Mouse (Mus musculus) kidney, postnatal 14 days (tissue): Measurements from ENCODE around the gene Dek.

ENCODE experiments used
- DNase-seq: peaks from one replicate; pipeline ENCODE4 v3.0.0; 2022; ENCODE audit warnings: mixed read lengths

The Dek gene

DNA sequence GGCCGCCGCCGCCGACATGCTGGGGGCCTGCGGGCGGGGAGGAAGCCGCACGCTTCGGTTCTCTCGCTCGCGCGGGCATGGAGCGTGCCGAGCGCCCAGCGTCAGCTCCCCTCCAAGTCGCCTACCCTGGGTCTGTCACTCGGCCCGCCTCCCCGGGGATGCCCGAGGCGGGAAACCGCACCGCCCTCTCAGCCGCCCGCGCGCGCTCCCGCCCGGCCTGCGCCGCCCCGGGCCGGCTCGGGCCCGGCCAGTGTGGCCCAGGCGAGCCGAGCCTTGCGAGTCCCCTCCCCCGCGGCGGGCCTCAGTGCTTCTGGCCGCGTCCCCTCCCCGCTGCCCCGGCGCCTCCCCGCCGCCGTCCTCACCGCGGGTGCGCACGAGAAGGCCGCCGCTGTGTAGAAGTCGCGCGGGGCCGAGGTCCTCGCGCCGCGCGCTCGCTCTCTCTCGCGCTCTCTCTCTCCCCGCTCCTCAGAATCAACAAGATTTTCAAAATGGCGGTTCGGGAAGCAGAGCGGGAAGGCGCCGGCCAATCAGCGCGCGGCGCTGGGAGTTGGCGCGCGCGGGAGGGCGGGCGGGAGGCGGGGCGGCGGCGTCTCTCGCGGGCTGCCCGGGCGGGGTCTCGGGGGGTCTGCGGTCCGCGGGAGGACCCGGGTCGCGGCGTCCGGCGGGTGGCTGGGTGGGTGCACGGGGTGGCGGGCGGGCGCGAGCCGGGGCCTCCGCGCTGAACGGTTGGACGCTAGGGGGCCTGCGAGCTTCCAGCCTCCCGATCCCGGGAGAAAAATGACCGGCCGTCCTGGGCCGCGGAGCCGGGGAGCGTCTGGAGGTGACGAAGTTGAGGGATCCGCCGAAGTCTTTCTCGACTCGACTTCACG is at the start of gene Dek:
TSS of gene Dek (minus strand) at position 491 of the 869 bp plus-strand sequence.
- DNase-seq, result peak; percentile 93

DNA sequence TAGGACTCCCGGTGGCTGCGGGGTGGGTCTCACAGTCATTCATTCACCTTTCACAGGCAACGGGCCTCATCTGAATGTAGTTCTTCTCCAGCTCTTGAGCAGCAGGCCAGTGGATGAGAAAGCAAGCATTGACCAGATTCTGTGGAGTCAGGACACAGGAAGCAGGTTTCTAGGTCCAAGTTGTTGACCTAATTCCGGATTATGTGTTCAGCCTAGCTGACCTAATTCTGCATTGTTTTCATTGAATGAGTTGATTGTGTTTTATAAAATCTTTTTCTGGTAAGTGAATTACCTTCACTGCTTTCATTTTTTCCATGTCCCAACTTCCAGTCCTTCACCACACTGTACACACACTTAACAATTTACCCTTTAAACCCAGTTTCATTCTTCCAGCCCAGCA is 48.9 kb upstream of the Dek start:
- no peak for DNase-seq

DNA sequence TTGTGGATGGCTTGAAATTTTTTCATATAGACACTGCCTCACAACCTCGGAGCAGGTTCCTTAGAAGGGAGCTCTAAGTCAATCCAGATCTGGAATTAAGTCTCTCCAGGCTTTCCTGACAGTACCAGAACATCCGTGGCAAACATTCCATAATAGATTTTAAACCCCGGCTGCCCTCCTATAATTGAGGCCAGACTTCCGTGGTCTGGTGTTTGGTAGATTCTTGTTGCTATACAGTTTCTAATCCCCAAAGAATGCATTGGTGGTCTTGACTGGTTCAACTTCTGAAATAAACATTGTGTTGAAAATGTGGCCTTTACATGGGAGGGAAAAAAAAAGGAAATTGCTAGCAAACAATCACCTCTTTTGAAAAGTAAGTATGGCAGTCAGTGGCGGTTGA is 47.2 kb upstream of the Dek start:
- no peak for DNase-seq

DNA sequence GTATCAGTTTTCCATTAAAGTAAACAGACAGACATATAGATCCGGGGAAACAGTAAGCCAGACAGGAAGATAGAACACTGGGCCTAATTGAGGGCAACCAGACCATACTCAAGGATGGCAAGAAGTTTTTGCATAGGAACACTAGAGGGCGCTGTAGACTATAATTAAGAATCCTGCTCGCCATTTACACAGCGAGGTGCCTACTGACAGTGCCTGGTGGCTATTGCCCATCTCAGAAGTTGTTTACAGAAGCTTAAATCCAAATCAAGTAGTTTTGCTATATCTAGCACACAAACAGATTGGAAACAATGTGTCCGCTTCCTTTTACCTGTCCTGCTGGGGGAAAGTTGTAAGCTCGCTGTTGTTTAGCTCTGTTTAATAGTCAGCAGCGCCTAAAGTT is 46.4 kb upstream of the Dek start:
- peak; percentile 49 for DNase-seq

DNA sequence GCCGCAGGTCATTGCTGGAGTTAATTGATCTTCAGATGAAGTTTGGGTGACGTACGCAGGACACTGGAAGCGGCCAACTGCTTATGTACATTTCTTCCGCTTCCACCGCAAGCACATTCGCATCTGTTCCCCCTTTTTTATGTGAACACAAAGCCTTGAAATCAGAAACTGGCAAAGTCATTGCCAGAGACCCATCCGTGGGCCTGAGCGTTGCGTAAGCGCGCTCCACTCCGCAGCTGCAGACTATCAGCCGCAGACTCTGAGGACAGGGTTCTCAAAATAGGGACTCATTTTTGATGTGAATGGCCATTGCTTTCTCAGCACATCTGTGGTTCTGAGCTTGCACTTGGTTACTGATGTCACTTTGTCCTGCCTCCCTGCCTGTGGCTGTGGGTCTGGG is 45.1 kb upstream of the Dek start:
- no peak for DNase-seq

DNA sequence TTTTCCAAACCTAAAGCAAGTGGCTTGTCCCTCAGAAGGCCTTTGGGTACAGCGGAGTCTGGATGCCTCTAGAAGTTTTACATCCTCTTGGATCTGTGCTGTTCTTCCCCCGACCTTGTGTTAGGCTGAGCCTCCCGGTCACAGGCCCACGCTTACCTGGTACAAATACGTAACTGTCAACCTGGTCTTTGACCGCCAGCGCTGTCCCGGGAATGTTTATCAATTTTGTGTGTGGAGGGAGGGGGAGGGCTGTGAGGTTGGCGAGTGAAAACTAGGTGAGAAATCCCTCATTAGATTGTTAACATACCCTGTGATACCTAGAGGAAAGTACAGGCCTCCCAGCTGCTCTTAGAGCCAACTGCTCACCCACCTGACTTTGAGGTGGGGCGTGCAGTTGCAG is 44.0 kb upstream of the Dek start:
- no peak for DNase-seq

DNA sequence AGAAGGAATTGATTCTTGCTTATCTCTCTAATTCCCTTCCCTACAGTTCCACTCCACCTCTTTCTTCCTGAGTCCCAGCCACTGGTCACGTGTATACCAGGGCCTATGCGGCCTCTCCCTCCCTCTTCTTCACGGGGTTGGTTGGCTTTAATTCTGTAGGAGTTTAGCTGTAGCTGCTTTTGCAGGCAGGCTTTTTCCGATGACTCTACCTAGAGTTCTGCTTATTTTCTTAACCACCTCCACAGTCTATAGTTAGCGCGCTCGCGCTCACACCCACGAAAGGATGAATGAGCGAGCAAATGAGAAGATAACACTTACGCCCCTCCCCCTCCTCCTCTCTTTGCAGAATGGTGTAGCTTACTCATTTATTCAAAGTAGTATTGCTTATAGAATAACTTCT is 42.6 kb upstream of the Dek start:
- no peak for DNase-seq

DNA sequence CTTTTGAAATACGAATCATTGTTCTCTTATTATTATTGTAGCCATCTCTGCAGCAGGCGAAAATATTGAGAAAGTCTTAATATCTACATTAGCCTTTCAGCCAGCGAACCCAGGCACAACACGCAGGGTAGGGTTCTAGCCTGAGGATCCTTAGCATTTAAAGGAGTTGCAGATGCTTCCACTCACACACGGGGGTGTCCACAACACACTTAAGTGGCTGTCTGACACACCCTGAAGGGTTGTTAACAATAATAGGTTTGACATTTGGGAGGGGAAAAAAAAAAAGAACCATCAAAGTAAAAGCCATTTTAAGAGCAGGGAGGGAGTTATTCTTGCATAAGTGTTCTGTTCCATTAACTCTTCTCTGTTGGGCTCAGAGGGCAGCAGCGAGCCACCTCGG is 40.4 kb upstream of the Dek start:
- DNase-seq, result no peak

DNA sequence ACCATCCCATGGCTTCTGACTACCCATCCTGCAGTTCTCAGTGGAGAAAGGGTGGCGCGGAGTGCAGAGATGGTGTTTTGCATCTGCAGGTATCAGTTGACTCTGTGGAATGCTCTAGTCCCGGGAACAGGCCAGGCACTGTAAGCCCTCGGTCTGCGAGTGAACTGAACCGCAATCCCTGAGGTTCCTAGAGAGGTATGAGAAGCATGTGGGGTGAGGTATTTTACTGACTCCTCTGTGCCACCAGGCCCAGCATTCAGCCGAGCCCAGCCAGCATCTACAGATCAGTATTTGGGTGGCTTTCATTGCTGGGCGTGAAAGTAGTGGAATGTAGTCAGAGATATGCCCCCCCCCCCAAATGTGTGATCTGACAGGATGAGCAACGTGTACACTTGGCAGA is 39.9 kb upstream of the Dek start:
- DNase-seq, result no peak

DNA sequence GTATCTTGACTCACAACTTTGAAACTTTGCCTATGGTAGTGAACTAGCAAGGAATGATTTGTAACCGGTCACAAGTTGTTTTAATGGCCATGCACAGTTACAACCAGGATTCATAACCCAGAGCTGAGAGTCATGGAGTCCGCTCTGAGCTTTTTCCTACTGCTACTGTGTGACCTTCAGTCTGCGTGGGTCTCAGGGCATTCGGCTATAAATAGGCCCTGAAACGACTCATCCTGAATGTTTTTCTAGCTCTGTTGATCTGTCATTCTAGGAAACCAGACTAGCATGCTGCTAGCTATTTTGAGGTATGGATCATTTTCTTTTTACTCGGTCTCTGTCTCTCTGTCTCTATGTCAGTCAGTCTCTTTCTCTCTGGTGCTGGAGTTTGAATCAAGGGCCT is 36.8 kb upstream of the Dek start:
- DNase-seq, result no peak

DNA sequence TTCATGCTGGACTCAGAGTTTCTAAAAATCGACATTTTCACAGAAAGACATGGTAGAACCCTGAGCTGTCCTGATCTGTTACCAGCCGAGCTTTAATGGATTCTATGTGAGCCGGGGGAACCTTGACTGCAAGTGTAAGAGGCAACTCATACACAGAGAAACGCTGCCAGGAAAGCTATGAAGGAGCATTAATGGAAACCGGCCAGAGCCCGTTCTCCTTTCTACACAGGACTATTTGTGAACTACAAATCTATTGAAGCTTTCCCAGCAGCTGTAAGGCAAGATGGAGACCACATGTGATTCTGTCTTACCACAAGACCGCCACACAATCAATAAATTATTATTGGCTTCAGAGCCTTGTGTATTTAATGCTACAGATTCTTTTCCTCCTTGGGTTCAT is 29.7 kb upstream of the Dek start:
- no peak for DNase-seq

DNA sequence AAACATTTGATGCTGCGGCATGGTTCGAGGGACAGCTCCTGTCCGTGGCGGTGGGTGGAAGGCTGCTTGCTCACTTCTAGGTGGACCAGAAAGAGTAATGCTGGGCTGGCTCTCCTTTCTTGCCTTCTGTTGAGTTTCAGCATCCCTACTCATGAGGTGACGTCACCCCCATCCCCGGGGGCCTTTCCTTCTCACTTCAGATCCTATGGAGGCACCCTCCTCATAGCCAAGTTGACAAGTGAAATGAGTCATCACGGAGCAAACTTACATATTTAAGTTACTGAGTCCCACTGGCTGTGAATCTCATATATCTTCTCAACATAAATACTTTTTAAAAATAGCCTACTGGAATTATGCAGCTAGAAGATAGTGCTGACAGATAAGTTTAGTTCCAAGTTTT is 28.8 kb upstream of the Dek start:
- DNase-seq, result no peak

DNA sequence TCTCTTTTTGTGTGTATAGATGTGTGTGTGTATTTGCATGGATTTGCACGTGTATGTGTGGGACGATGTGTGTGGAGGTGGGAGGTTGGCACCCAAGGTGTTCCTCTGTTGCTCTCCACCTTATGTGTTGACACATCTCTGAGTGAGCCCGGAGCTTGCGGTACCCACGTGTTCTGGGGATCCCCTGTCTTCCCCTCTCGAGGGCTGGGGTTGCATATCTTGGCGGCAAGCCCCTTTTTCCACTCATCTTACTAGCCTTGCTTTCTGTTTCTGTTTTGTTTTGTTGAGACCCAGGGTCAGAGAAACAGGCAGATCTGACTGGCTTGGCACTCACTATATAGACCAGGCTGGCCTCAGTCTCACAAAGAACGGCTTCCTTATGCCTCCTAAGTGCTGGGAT is 27.1 kb upstream of the Dek start:
- no peak for DNase-seq

DNA sequence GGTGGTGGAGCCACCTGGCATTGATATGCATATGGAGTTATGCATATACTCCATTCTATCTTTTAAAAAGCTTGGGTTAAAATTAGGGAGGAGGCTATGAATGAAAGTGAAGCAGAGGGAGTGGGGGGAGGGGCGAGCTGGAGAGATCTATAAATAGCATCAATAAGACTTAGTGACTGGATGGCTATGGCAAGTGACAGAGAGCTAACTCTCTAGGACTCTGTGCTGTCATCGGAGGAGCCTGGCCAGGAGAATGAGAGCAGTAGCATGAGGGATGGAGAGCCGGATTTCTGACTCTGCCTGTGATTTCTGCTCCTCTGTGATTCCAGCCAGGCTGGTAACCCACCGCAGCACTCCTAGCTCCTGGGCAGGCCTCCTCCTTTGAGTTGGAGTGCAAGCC is 23.1 kb upstream of the Dek start:
- no peak for DNase-seq

DNA sequence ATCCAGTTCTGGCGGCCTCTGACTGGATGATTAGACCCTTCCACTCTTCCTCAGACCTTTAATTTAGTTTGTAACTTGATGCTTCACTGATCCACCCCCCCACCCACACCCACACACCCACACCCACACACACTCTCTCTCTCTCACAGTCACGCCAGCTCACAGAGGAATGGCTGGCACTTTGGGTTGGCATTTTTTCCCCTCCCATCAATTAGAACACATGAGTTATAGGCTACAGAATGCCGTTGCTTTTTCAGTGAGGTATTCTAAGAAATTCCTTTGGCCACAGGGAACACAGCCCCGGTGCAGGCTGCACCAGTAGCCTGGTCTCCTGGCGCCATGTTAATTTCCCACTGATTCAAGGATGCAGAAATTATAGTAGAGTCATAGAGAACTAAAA is 19.6 kb upstream of the Dek start:
- no peak for DNase-seq

DNA sequence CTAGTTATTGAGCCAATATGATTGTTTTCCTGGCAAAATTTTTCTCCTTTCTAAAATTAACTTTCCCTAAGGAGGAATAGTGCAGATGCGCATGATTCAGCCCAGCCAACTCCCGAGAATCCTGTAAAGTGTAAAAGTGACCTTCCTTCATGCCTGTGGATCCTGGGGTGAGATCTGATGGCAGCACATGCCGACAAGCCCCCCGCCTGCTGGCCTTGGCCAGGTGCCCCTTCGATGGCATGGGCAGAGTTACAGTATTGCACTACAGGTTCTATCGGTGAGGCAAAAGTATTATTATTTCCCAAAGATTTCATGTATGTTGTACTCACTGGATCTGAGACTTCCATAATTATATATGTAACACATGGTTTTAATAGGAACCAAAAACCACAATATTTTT is 19.0 kb upstream of the Dek start:
- no peak for DNase-seq

DNA sequence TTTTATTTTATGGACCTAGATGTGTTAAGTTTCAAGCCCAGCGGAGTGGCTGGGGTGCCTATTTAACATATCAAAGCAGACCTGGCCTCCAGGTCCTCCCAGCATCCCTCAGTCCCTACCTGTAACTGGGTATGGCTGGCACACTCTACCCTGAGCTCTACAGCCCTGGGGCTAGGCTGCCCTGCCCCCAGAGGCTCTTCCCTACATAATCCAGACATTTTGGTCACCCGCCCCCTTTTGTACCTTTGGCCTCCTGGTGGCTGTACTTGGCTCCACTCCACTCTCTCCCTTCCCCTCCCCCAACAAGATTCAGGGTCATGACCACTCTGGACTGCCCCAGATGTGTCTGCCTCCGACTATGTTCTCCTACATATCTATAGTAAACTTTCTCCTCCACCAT is 18.4 kb upstream of the Dek start:
- peak; percentile 19 for DNase-seq

DNA sequence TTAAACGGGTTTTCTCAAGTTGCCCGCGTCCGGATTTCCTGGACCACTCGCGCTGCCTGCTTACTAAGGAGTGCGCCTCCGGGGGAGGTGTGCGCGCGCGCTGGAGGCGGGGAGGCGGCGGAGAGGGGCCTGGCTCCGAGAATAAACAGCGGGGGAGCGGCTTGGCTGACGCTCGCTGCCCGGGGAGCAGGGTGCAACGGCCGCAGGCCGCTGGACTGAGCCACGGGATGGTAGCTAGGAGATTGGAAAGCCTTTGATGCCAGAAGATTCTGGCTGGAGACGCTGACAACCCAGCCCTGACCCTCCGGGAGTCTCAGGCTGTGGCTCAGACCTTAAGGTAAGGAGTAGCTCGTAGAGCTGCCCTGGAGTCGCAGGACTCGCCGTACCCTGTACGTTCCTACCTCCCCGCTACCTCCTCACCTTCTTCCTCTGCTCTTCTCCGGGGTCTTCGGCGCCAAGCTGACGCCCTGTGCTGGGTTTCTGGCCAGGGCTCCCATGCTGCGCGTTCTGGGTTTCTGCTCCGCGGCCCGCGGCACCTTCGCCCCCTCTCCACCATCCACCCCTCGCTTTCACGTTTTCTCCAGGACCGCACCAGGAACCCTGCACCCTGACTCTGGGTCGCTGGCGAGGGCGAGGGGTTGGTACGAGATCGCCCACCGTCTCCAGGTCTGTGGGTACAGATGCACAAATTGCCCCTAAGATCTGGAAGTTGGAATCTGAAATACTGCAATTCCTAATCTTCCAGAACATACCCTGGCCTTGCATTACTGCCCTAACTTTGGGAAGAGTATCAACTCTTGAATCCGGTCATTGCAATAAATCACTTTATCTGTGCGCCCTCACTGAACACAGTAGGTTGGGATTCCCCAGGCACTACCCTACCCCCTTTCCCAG is 16.8 kb upstream of the Dek start, which contains the start of gene Rnf144b:
TSS of gene Rnf144b (plus strand) at position 120 of the 894 bp plus-strand sequence.
- DNase-seq, result peak; percentile 58

DNA sequence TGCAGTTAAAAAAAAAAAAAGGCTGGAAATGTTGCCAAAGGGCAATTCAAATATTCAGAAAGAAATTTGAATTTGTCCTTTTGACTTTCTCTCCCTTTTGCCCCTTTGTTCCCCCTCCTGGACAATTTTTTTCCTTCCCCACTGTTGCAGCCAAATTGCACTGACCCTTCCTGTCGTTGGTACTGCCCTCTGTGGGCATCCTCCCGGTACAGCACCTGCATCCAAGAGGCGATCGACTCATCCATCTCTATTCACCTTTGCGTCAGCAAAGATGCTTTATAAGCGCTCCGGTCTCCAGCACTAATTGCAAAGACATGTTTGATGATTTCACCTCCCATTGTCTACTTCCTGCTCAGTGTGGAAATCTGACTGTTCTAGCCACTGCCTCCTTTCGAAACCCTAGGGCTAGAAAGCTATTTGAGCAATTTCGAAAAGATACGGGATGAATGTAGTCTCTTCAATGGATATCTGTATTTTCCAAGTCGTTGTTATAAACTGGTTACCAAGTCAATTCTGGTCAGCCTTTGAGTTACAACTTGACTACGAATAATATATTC is 15.4 kb upstream of the Dek start:
- DNase-seq, result no peak

DNA sequence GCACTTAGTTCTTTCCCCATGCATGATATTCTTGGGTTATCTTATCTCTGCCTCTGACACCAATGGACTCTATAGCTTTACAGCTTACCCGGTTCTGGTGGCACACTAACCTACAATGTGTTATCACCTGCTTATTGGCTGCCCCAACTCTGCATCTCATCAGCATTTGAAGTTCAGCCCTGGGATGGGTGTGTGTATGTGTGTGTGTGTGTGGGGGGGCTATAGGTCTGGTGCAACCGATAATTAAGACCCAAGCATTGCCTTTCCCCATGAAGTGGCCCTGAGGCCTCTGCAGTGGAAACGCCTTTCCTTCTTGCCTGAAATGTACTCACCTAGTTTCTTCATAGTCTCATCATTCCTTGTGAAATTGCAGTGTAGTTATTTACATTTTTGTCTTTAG is 10.0 kb upstream of the Dek start:
- no peak for DNase-seq

DNA sequence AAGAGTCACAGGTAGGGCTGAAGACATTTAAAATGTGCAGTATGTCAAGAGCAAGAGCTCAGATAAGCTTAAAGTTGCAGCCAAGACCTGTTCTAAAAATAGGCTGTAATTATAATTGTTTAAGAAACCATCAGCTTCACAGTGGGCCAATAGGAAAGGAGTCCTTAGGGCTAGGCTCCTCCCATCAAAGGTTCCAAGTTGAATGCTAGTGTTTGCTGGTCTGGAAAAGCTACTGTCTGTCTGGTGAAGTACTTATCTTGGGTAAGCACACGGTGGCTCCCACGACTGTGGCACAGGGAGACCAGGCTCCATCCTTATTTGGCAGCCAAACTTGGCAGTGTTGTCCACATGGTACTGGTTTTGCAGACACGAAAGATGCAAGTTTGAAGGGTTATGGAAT is 6.9 kb upstream of the Dek start:
- no peak for DNase-seq

DNA sequence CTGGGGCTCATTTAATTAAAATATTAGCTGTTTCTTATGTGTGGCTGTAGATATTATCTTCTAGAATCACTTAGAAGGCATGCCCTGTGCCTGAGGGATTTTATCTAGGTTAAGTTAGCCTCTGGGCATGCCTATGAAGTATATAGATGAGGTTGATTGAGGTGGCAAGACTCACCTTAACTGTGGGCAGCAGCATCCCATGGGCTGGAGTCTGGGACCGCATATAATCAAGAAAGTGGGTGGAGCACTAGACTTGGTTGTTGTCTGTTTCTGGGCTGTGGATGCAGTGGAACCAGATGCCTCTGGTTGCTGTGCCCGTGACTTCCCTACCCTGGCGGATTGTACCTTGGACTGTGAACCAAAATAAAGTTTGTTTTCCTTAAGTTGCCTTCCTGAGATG is 6.1 kb upstream of the Dek start:
- DNase-seq, result no peak

DNA sequence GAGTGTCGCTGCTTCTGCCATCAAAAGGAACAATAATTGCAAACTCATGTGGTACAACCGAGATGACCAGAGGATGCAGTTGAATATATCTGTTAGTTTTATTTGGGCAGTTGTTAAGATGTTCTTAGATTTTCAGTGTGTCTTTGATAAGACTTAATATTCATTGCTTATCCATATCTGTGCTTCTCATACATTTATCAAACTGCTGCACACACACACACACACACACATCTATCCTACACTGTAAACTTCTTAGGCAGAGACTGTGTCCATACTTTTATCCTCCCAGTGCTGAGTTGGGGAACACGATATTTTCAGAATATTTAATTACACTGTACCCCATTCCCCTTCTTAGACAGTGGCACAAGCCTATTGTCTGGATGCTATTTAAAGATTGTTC is 5.2 kb upstream of the Dek start:
- DNase-seq, result no peak

DNA sequence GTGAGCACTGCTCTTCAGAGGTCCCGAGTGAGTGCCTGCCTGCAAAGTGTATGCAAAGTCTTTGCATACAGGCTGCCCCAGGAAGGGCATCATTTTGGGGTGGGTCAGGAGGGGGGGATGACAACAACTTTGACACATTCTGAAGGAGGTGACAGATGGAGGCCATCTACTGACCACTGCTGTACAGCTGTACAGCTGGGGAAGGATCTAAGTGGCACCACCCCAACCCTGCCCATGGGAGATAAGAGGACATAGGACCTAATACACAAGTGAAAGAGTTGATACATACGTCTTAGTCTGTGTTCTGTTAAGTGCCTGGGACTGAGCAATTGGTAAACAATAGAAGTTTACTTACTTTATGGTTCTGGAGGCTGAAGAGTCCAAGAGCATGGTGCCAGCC is 3.2 kb upstream of the Dek start:
- no peak for DNase-seq
